Mouse (Mus musculus) layer of hippocampus, adult 8-10 months (tissue): Measurements from ENCODE around the gene Gm10358. TPM values are rescaled to one million over a fixed set of nuclear protein-coding genes. Genes with fewer than 3 reads are reported as not detected.
"Not testable (repeated sequence)": the region's sequence is repeated elsewhere in the genome, so short reads cannot be mapped to it uniquely, and the experiment has no call there.

ENCODE experiments used
- DNase-seq, 2 experiments: peaks; one replicate each; pipeline ENCODE4 v3.0.0; 2022; ENCODE audit warnings: low spot score in 2 of 2
- total RNA-seq, 4 experiments: library from RNA; stranded (reverse); gene quantifications; 2 replicates each; pipeline ENCODE4 v1.2.4; 2022

The Gm10358 gene
- under 1 TPM in 2 of 4 experiments, not detected in 2; 0.27 to 0.29 TPM for total RNA-seq

GRCm38 (mm10) chr8:75406489-75406888 is at the start of gene Gm10358:
Gene Gm10358 (minus strand): TSS chr8:75406589.
- no peak for DNase-seq

- DNase-seq, result no peak
These were observed 42.0 kb upstream of the Gm10358 start, which contains the start of gene Iqcm for GRCm38 (mm10) chr8:75448394-75448793. Gene Iqcm (plus strand): TSS chr8:75448694.

GRCm38 (mm10) chr8:75415696-75416095 is 9.3 kb upstream of the Gm10358 start:
- DNase-seq, result not testable (repeated sequence)

- no peak for DNase-seq
These were observed 21.6 kb downstream of the Gm10358 start for GRCm38 (mm10) chr8:75384770-75385290.

GRCm38 (mm10) chr8:75375530-75376123 is 30.8 kb downstream of the Gm10358 start:
- no peak for DNase-seq

GRCm38 (mm10) chr8:75372006-75372405 is 34.4 kb downstream of the Gm10358 start:
- no peak for DNase-seq

Other genes starting within 250 kb of the Gm10358 start
- 10 to 100 TPM; 52.3 to 75.1 (median 64.2) TPM for gene Rasd2, start 192.6 kb downstream of the Gm10358 start, total RNA-seq
- gene Iqcm, start 42.1 kb upstream of the Gm10358 start, total RNA-seq, result under 1 TPM; 0.34 to 0.53 (median 0.44) TPM